Mouse (Mus musculus): ENCODE data around the gene Birc6. TPM values are rescaled to one million over a fixed set of nuclear protein-coding genes. Genes with fewer than 3 reads are reported as not detected.

Gene Birc6
- polyA plus RNA-seq, 1 experiment = 80.8 TPM

DNA sequence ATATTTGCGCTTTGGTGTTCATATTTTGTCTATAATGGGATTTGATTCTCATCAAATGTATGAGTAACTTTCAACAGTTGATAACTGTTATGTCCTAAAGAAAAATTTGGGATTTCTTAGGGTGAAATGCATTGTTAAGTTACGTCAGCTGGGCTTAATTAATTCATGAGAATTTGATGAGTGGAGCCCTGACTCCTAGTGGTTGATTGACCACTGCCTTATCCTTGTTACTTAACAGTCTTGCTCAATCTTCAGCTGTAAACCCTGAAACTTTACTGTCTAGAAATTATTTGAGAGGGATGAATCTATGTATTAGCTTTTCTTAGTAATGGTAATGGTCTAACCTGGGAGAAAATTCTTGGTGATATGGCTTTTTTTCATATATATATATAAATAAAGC is 71.3 kb downstream of the Birc6 start:
- no peaks in the 10 kb centered on the region for H3K27me3 ChIP-seq (ENCODE audit: control insufficient read depth, insufficient read depth, low read length)
- peaks cover 4% of the 10 kb centered on the region; the same call in 1 of the 2 replicates for H3K4me1 ChIP-seq (ENCODE audit: control insufficient read depth, insufficient read depth, insufficient read length, low read length)
- H3K27ac ChIP-seq (ENCODE audit: insufficient read depth, low read depth, low read length) = no peak overlapping the region
- H3K36me3 ChIP-seq (ENCODE audit: control insufficient read depth, insufficient read depth, low read length) = peaks cover 39% of the 10 kb centered on the region
- 68% methylated on average over 2 of the region's 2 CpGs for WGBS
- H3K4me3 ChIP-seq (ENCODE audit: low read depth, low read length) = no peak overlapping the region
- no peak for TF ChIP-seq CTCF (IDR thresholded peaks at IDR 0.05; ENCODE audit: extremely low read depth, insufficient read length, insufficient replicate concordance, low read depth, low read length)
- TF ChIP-seq POLR2A (IDR thresholded peaks at IDR 0.05; ENCODE audit: low read depth, low read length) = no peak

DNA sequence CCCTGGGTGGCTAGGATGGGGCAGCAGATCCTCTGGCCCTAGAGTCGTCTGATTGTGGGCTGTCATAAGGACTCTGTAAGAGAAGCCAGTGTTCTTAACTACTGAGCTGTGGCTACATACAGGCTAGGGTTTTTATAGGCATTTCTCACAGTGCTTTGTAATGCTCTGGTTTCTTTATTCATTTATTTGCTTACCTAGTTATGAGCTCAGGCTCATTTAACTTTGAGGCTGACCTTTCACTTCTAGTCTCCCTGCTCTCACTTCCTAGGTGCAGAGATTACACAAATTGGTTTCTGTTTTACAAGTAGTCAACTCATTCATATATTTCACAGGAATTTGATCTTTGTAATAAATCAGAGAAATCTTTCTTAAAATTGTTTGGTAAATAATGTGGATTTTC is 73.1 kb downstream of the Birc6 start:
- H3K36me3 ChIP-seq (ENCODE audit: control insufficient read depth, insufficient read depth, low read length) = peaks cover 45% of the 10 kb centered on the region

DNA sequence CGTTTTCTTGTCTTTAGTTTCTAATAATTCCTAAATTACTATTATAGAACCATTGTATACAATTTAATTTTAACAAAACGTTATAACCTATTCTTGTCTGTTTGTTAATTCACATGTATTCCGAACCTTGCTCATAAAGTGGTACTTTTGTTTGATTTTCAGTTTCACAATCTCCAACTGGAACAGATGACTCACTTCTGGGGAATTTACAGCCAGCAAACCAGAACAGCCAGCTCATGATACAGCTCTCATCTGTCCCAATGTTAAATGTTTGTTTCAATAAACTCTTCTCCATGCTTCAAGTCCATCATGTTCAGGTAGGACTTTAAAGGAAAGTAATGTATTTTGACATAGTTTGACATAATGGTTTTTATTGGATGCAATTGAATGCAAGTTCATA is 102.7 kb downstream of the Birc6 start:
- H3K36me3 ChIP-seq (ENCODE audit: control insufficient read depth, insufficient read depth, low read length) = peaks cover 53% of the 10 kb centered on the region
- WGBS = 38% methylated on average over 3 of the region's 3 CpGs
- TF ChIP-seq POLR2A (IDR thresholded peaks at IDR 0.05; ENCODE audit: low read depth, low read length) (no peak), CTCF (IDR thresholded peaks at IDR 0.05; ENCODE audit: extremely low read depth, insufficient read length, insufficient replicate concordance, low read depth, low read length) (no peak)

More for the DNA sequence above, 73.1 kb downstream of the Birc6 start:
- Histone ChIP-seq H3K4me3 (ENCODE audit: low read depth, low read length) (no peak overlapping the region), H3K27ac (ENCODE audit: insufficient read depth, low read depth, low read length) (peak overlapping the region; percentile 37; the same call in 1 of the 2 replicates), H3K4me1 (ENCODE audit: control insufficient read depth, insufficient read depth, insufficient read length, low read length) (peaks cover 4% of the 10 kb centered on the region; the same call in 1 of the 2 replicates), H3K27me3 (ENCODE audit: control insufficient read depth, insufficient read depth, low read length) (no peaks in the 10 kb centered on the region)
- WGBS = 59% methylated on average over 1 of the region's 1 CpGs
- TF ChIP-seq CTCF (IDR thresholded peaks at IDR 0.05; ENCODE audit: extremely low read depth, insufficient read length, insufficient replicate concordance, low read depth, low read length) (no peak), POLR2A (IDR thresholded peaks at IDR 0.05; ENCODE audit: low read depth, low read length) (no peak)

DNA sequence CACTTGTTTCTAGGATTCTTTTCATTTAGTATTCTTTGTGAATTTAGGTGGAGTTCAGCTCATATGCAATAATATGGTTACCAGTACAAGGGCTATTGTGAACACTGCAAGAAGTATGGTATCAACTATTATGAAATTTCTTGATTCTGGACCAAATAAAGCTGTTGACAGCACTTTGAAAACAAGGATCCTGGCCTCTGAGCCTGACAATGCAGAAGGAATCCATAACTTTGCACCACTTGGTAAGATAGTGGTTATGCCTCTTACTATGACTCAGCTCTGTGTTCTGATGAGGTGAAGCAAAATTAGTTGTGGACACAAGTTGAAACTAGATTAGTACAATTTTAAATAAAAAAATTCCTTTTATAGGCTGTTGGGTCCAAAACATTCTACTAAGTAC is 114.3 kb downstream of the Birc6 start:
- H3K4me1 ChIP-seq (ENCODE audit: control insufficient read depth, insufficient read depth, insufficient read length, low read length) = no peaks in the 10 kb centered on the region
- H3K36me3 ChIP-seq (ENCODE audit: control insufficient read depth, insufficient read depth, low read length) = peaks cover 47% of the 10 kb centered on the region
- no peaks in the 10 kb centered on the region for H3K27me3 ChIP-seq (ENCODE audit: control insufficient read depth, insufficient read depth, low read length)
- TF ChIP-seq CTCF (IDR thresholded peaks at IDR 0.05; ENCODE audit: extremely low read depth, insufficient read length, insufficient replicate concordance, low read depth, low read length) = no peak
- TF ChIP-seq POLR2A (IDR thresholded peaks at IDR 0.05; ENCODE audit: low read depth, low read length) = no peak
- no peak overlapping the region for H3K27ac ChIP-seq (ENCODE audit: insufficient read depth, low read depth, low read length)
- H3K4me3 ChIP-seq (ENCODE audit: low read depth, low read length) = no peak overlapping the region

More for the DNA sequence above, 102.7 kb downstream of the Birc6 start:
- Histone ChIP-seq H3K27me3 (ENCODE audit: control insufficient read depth, insufficient read depth, low read length) (no peaks in the 10 kb centered on the region), H3K4me1 (ENCODE audit: control insufficient read depth, insufficient read depth, insufficient read length, low read length) (no peaks in the 10 kb centered on the region), H3K27ac (ENCODE audit: insufficient read depth, low read depth, low read length) (no peak overlapping the region), H3K4me3 (ENCODE audit: low read depth, low read length) (no peak overlapping the region)

DNA sequence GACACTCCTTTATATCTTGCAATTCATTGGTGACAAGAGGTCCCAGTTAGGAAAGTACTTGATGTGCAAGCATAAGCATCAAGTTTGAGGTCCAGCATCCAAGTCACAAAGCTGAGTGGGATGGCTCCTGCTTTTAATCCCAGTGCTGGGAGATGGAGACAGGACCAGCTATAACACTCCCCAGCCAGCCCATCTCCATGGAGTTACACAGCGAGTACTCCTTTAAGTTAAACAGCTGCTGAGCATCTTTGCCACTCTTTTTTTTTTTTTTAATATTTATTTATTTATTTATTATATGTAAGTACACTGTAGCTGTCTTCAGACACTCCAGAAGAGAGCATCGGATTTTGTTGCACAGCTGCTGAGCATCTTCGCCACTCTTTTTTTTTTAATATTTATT is 130.3 kb downstream of the Birc6 start:
- Histone ChIP-seq H3K4me1 (ENCODE audit: control insufficient read depth, insufficient read depth, insufficient read length, low read length) (no peaks in the 10 kb centered on the region), H3K27me3 (ENCODE audit: control insufficient read depth, insufficient read depth, low read length) (no peaks in the 10 kb centered on the region), H3K4me3 (ENCODE audit: low read depth, low read length) (no peak overlapping the region), H3K27ac (ENCODE audit: insufficient read depth, low read depth, low read length) (no peak overlapping the region), H3K36me3 (ENCODE audit: control insufficient read depth, insufficient read depth, low read length) (peaks cover 42% of the 10 kb centered on the region)
- TF ChIP-seq POLR2A (IDR thresholded peaks at IDR 0.05; ENCODE audit: low read depth, low read length) (no peak), CTCF (IDR thresholded peaks at IDR 0.05; ENCODE audit: extremely low read depth, insufficient read length, insufficient replicate concordance, low read depth, low read length) (no peak)
- 93% methylated on average over 3 of the region's 3 CpGs for WGBS

DNA sequence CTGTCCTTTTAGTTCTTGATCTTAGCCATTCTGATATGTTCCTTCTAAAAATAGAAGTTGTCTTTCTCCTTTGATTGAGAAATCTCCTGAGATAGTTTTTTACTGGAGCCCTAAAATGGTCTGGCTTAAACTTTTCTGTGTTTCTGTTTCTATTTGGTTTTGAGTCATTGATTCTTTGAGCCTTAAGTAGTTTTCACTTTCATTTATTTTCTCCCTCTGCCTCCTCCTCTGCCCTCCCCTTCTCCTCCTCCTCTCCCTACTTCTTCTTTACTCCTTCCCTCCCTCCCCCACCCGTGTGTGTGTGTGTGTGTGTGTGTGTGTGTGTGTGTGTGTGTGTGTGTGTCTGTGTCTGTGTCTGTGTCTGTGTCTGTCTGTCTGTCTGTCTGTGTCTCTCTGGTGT is 139.9 kb downstream of the Birc6 start:
- H3K27me3 ChIP-seq (ENCODE audit: control insufficient read depth, insufficient read depth, low read length) = no peaks in the 10 kb centered on the region
- no peaks in the 10 kb centered on the region for H3K4me1 ChIP-seq (ENCODE audit: control insufficient read depth, insufficient read depth, insufficient read length, low read length)
- no peak overlapping the region for H3K4me3 ChIP-seq (ENCODE audit: low read depth, low read length)
- TF ChIP-seq POLR2A (IDR thresholded peaks at IDR 0.05; ENCODE audit: low read depth, low read length) (no peak), CTCF (IDR thresholded peaks at IDR 0.05; ENCODE audit: extremely low read depth, insufficient read length, insufficient replicate concordance, low read depth, low read length) (no peak)
- no CpG with 5 or more reads among the region's 1 CpGs for WGBS
- H3K36me3 ChIP-seq (ENCODE audit: control insufficient read depth, insufficient read depth, low read length) = peaks cover 41% of the 10 kb centered on the region
- H3K27ac ChIP-seq (ENCODE audit: insufficient read depth, low read depth, low read length) = no peak overlapping the region

DNA sequence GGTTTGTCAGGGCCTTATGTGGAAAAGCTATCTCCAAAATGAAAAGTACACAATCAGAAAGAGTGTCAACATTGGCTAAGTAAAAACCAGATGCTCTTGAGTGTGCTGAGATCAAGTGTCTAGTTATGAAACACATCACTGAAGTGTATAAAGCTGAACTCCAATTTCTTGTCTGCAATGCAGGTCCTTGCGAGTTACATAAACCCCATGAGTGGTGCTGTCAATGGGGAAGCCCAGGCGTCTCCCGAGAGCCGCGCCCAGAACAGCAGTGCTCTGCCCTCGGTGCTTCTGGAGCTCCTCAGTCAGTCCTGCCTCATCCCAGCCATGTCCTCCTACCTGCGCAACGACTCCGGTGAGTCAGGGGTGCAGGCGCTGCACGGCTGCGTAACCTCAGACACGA is 141.9 kb downstream of the Birc6 start:
- Histone ChIP-seq H3K27ac (ENCODE audit: insufficient read depth, low read depth, low read length) (no peak overlapping the region), H3K4me1 (ENCODE audit: control insufficient read depth, insufficient read depth, insufficient read length, low read length) (no peaks in the 10 kb centered on the region), H3K4me3 (ENCODE audit: low read depth, low read length) (no peak overlapping the region), H3K36me3 (ENCODE audit: control insufficient read depth, insufficient read depth, low read length) (peaks cover 37% of the 10 kb centered on the region), H3K27me3 (ENCODE audit: control insufficient read depth, insufficient read depth, low read length) (no peaks in the 10 kb centered on the region)
- TF ChIP-seq CTCF (IDR thresholded peaks at IDR 0.05; ENCODE audit: extremely low read depth, insufficient read length, insufficient replicate concordance, low read depth, low read length) (no peak), POLR2A (IDR thresholded peaks at IDR 0.05; ENCODE audit: low read depth, low read length) (no peak)
- WGBS = 86% methylated on average over 13 of the region's 13 CpGs
